Mouse (Mus musculus) midbrain, embryonic 16.5 days (tissue): ENCODE data around the gene Tmem14a. TPM values are rescaled to one million over a fixed set of nuclear protein-coding genes. Genes with fewer than 3 reads are reported as not detected.

Experiments used
- ATAC-seq: fragments of 200-750 bp; cut with Nextera tagmentation; 2 replicates; pipeline ENCODE4 v1.8.0; 2017; ENCODE audit warnings: moderate TSS enrichment
- H3K27ac ChIP-seq: fragments of 300-500 bp; sonication (generic); 2 replicates; pipeline ENCODE4 v1.5.1; 2014; ENCODE audit warnings: mild to moderate bottlenecking, low read length, mixed read lengths
- H3K27me3 ChIP-seq: fragments of 300-500 bp; sonication (generic); 2 replicates; pipeline ENCODE4 v1.6.1; 2014; ENCODE audit warnings: low read depth, low read length, mixed read lengths; ENCODE audit not compliant: control insufficient read depth, insufficient read depth
- H3K36me3 ChIP-seq: fragments of 300-500 bp; sonication (generic); 2 replicates; pipeline ENCODE4 v1.6.1; 2014; ENCODE audit warnings: mild to moderate bottlenecking, low read length, moderate library complexity, mixed read lengths; ENCODE audit not compliant: control insufficient read depth, insufficient read depth
- H3K4me1 ChIP-seq: fragments of 300-500 bp; sonication (generic); 2 replicates; pipeline ENCODE4 v1.6.1; 2014; ENCODE audit warnings: mild to moderate bottlenecking, low read length, mixed read lengths; ENCODE audit not compliant: control insufficient read depth, insufficient read depth
- H3K4me2 ChIP-seq: fragments of 300-500 bp; sonication (generic); 2 replicates; pipeline ENCODE4 v1.6.1; 2014; ENCODE audit warnings: mild to moderate bottlenecking, low read length, mixed read lengths
- H3K4me3 ChIP-seq: fragments of 300-500 bp; sonication (generic); 2 replicates; pipeline ENCODE4 v1.5.1; 2014; ENCODE audit warnings: low read depth, mild to moderate bottlenecking, low read length, moderate library complexity, mixed read lengths
- H3K9ac ChIP-seq: fragments of 300-500 bp; sonication (generic); 2 replicates; pipeline ENCODE4 v1.6.1; 2014; ENCODE audit warnings: low read depth, low read length, mixed read lengths
- H3K9me3 ChIP-seq: fragments of 300-500 bp; sonication (generic); replicated peaks from 2 replicates; pipeline ENCODE4 v1.6.1; 2014; ENCODE audit warnings: mild to moderate bottlenecking, low read length, mixed read lengths; ENCODE audit not compliant: control insufficient read depth, poor library complexity, severe bottlenecking
- WGBS: fragments of 180-500 bp; shearing (Covaris S2); extraction: QIAGEN DNeasy Blood & Tissue Kit; methylation state at CpG from one replicate; pipeline ENCODE4 v1.1.7; 2014; 5-methylcytosine and 5-hydroxymethylcytosine counted together
- polyA plus RNA-seq: library from polyadenylated mRNA; unstranded; fragments of >200 nt; fragmentation: Nextera tagmentation; extraction: Ambion mirVana; gene quantifications from 2 replicates; pipeline ENCODE4 v1.2.1, GENCODE M21; 2015

Tmem14a gene
- polyA plus RNA-seq, 1 experiment from 2014 or later: 20.7 TPM

GRCm38 (mm10) chr1:21248560-21249390 is 30.4 kb downstream of the Tmem14a start:
- no peaks in the 10 kb centered on the region for H3K36me3 ChIP-seq
- H3K4me2 ChIP-seq: no peak overlapping the region
- no peaks in the 10 kb centered on the region for H3K27me3 ChIP-seq
- no peaks in the 10 kb centered on the region for H3K9me3 ChIP-seq
- ATAC-seq: no peak
- no peak overlapping the region for H3K4me3 ChIP-seq
- H3K27ac ChIP-seq: no peak overlapping the region
- 85% methylated on average over 9 of the region's 9 CpGs for WGBS
- no peaks in the 10 kb centered on the region for H3K4me1 ChIP-seq
- no peak overlapping the region for H3K9ac ChIP-seq

GRCm38 (mm10) chr1:21251661-21252060 is 33.3 kb downstream of the Tmem14a start:
- WGBS: 43% methylated on average over 6 of the region's 6 CpGs

GRCm38 (mm10) chr1:21252566-21253302 is 34.4 kb downstream of the Tmem14a start:
- Histone ChIP-seq H3K9ac (no peak overlapping the region), H3K4me2 (no peak overlapping the region), H3K4me1 (no peaks in the 10 kb centered on the region), H3K27me3 (no peaks in the 10 kb centered on the region), H3K9me3 (no peaks in the 10 kb centered on the region), H3K36me3 (no peaks in the 10 kb centered on the region), H3K4me3 (no peak overlapping the region), H3K27ac (no peak overlapping the region)
- ATAC-seq: no peak
- 93% methylated on average over 10 of the region's 10 CpGs for WGBS

More at GRCm38 (mm10) chr1:21251661-21252060, 33.3 kb downstream of the Tmem14a start:
- Histone ChIP-seq H3K4me2 (no peak overlapping the region), H3K4me1 (no peaks in the 10 kb centered on the region), H3K27ac (no peak overlapping the region), H3K4me3 (no peak overlapping the region), H3K27me3 (no peaks in the 10 kb centered on the region), H3K9me3 (no peaks in the 10 kb centered on the region), H3K36me3 (no peaks in the 10 kb centered on the region), H3K9ac (no peak overlapping the region)
- ATAC-seq: no peak

- H3K9ac ChIP-seq: no peak overlapping the region
- no peaks in the 10 kb centered on the region for H3K36me3 ChIP-seq
- 100% methylated on average over 1 of the region's 1 CpGs for WGBS
Measured at GRCm38 (mm10) chr1:21253303-21253650, 34.9 kb downstream of the Tmem14a start.

GRCm38 (mm10) chr1:21253856-21254255 is 35.5 kb downstream of the Tmem14a start:
- no peak for ATAC-seq
- Histone ChIP-seq H3K4me1 (no peaks in the 10 kb centered on the region), H3K27ac (no peak overlapping the region), H3K27me3 (no peaks in the 10 kb centered on the region), H3K4me2 (no peak overlapping the region), H3K9me3 (no peaks in the 10 kb centered on the region), H3K4me3 (no peak overlapping the region), H3K36me3 (no peaks in the 10 kb centered on the region), H3K9ac (no peak overlapping the region)
- WGBS: 67% methylated on average over 4 of the region's 4 CpGs

More at GRCm38 (mm10) chr1:21253303-21253650, 34.9 kb downstream of the Tmem14a start:
- no peak overlapping the region for H3K4me3 ChIP-seq
- no peaks in the 10 kb centered on the region for H3K9me3 ChIP-seq
- no peaks in the 10 kb centered on the region for H3K4me1 ChIP-seq
- no peak overlapping the region for H3K4me2 ChIP-seq
- H3K27ac ChIP-seq: no peak overlapping the region
- no peaks in the 10 kb centered on the region for H3K27me3 ChIP-seq
- ATAC-seq: no peak

GRCm38 (mm10) chr1:21255625-21256345 is 37.4 kb downstream of the Tmem14a start:
- Histone ChIP-seq H3K27ac (no peak overlapping the region), H3K9ac (no peak overlapping the region), H3K4me1 (no peaks in the 10 kb centered on the region), H3K9me3 (no peaks in the 10 kb centered on the region), H3K4me2 (no peak overlapping the region), H3K36me3 (no peaks in the 10 kb centered on the region), H3K27me3 (no peaks in the 10 kb centered on the region), H3K4me3 (no peak overlapping the region)
- no peak for ATAC-seq
- 87% methylated on average over 7 of the region's 7 CpGs for WGBS

- no peaks in the 10 kb centered on the region for H3K4me1 ChIP-seq
- H3K9ac ChIP-seq: no peak overlapping the region
- H3K27me3 ChIP-seq: no peaks in the 10 kb centered on the region
- no peaks in the 10 kb centered on the region for H3K36me3 ChIP-seq
- no peak overlapping the region for H3K4me3 ChIP-seq
- no peak overlapping the region for H3K4me2 ChIP-seq
- 73% methylated on average over 3 of the region's 3 CpGs for WGBS
- ATAC-seq: no peak
- H3K27ac ChIP-seq: no peak overlapping the region
- no peaks in the 10 kb centered on the region for H3K9me3 ChIP-seq
Measured at GRCm38 (mm10) chr1:21256391-21256790, 38.0 kb downstream of the Tmem14a start.

- ATAC-seq: no peak
- Histone ChIP-seq H3K27me3 (no peaks in the 10 kb centered on the region), H3K4me1 (no peaks in the 10 kb centered on the region), H3K9me3 (no peaks in the 10 kb centered on the region), H3K4me2 (no peak overlapping the region), H3K36me3 (no peaks in the 10 kb centered on the region), H3K4me3 (no peak overlapping the region), H3K27ac (no peak overlapping the region), H3K9ac (no peak overlapping the region)
- WGBS: 85% methylated on average over 5 of the region's 5 CpGs
Measured at GRCm38 (mm10) chr1:21256871-21257270, 38.5 kb downstream of the Tmem14a start.
